Mouse (Mus musculus) stomach, postnatal 0 days (tissue): ENCODE measurements at regions not wholly inside any gene's neighbourhood (a gene's known extent, or its start where the extent isn't known, plus 50 kb on each side); places are given as distances from the start of the nearest gene placed in this dataset.

ENCODE experiments used
- ATAC-seq: fragments of 200-750 bp; cut with Nextera tagmentation; 2 replicates; pipeline ENCODE4 v1.8.0; 2017; ENCODE audit not compliant: low FRiP score, low TSS enrichment
- DNase-seq: peaks from one replicate; pipeline ENCODE4 v3.0.0-alpha.2; 2016; ENCODE audit warnings: low spot score
- H3K27ac ChIP-seq: fragments of 300-500 bp; sonication (generic); replicated peaks from 2 replicates; pipeline ENCODE4 v1.5.1; 2014; ENCODE audit warnings: mild to moderate bottlenecking, control low read depth
- H3K27me3 ChIP-seq: fragments of 300-500 bp; sonication (generic); 2 replicates; pipeline ENCODE4 v1.6.1; 2014; ENCODE audit warnings: low read length; ENCODE audit not compliant: control insufficient read depth, insufficient read depth
- H3K36me3 ChIP-seq: fragments of 300-500 bp; sonication (generic); 2 replicates; pipeline ENCODE4 v1.6.1; 2014; ENCODE audit warnings: low read length, mixed read lengths; ENCODE audit not compliant: control insufficient read depth, insufficient read depth
- H3K4me1 ChIP-seq: fragments of 300-500 bp; sonication (generic); replicated peaks from 2 replicates; pipeline ENCODE4 v1.6.1; 2014; ENCODE audit warnings: antibody characterized with exemption; ENCODE audit not compliant: control insufficient read depth, insufficient read depth
- H3K4me2 ChIP-seq: fragments of 300-500 bp; sonication (generic); replicated peaks from 2 replicates; pipeline ENCODE4 v1.6.1; 2014; ENCODE audit warnings: low read depth, mild to moderate bottlenecking, control low read depth, moderate library complexity
- H3K4me3 ChIP-seq: fragments of 300-500 bp; sonication (generic); 2 replicates; pipeline ENCODE4 v1.5.1; 2014; ENCODE audit warnings: low read depth, low read length, control low read depth
- H3K9ac ChIP-seq: fragments of 300-500 bp; sonication (generic); 2 replicates; pipeline ENCODE4 v1.6.1; 2014; ENCODE audit warnings: mild to moderate bottlenecking, low read length, control low read depth, mixed read lengths
- H3K9me3 ChIP-seq: fragments of 300-500 bp; sonication (generic); 2 replicates; pipeline ENCODE4 v1.6.1; 2016; ENCODE audit warnings: low read length; ENCODE audit not compliant: control insufficient read depth
- CTCF ChIP-seq: IDR thresholded peaks from 2 replicates; pipeline ENCODE4 v1.5.1; 2016; ENCODE audit warnings: antibody characterized with exemption, low read depth, mild to moderate bottlenecking, moderate library complexity
- EP300 ChIP-seq: optimal IDR thresholded peaks from 2 replicates; pipeline ENCODE3; 2016; ENCODE audit warnings: antibody characterized with exemption
- WGBS: fragments of 180-500 bp; shearing (Covaris S2); extraction: QIAGEN DNeasy Blood & Tissue Kit; methylation state at CpG from one replicate; pipeline ENCODE4 v1.1.7; 2014; 5-methylcytosine and 5-hydroxymethylcytosine counted together

DNA sequence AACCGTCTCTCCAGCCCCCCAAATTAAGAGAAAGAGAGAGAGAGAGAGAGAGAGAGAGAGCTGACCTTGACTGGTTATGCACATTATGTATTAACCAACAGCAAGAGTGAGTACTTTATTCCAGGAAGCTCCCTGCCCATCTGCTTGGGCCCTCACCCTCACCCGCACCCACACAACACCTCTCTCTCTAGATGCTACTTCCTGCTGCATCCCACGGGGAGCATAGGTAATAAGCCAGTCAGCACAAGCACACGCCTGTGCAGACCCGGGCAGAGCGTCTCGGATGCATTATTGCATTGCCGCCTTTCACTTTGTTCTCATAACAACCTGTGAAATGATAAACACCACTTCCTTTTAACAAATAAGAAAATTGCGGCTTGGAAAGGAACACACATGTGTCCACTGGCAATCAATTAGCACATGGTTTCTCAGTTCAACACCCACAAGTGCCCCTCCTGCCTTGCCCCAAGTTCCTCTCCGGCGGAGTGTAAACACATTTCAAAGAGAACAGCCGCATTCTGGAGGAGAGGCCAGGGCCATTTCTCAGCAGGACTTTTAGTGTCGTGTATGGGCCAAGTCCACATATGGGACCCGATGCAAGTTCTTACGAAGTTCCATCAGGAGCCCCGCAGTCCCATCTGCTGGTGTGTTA, 211.7 kb downstream of the Setd4 start:
- DNase-seq (no peak), ATAC-seq (no peak)
- no peaks in the 10 kb centered on the region for H3K4me1 ChIP-seq
- H3K9me3 ChIP-seq, result no peaks in the 10 kb centered on the region
- no peak for TF ChIP-seq CTCF
- no peak for TF ChIP-seq EP300
- H3K4me3 ChIP-seq, result no peak overlapping the region
- no peaks in the 10 kb centered on the region for H3K36me3 ChIP-seq
- no peak overlapping the region for H3K27ac ChIP-seq
- peak overlapping the region; percentile 20; the same call in 1 of the 2 replicates for H3K4me2 ChIP-seq
- WGBS, result 37% methylated on average over 16 of the region's 16 CpGs
- no peaks in the 10 kb centered on the region for H3K27me3 ChIP-seq
- no peak overlapping the region for H3K9ac ChIP-seq

DNA sequence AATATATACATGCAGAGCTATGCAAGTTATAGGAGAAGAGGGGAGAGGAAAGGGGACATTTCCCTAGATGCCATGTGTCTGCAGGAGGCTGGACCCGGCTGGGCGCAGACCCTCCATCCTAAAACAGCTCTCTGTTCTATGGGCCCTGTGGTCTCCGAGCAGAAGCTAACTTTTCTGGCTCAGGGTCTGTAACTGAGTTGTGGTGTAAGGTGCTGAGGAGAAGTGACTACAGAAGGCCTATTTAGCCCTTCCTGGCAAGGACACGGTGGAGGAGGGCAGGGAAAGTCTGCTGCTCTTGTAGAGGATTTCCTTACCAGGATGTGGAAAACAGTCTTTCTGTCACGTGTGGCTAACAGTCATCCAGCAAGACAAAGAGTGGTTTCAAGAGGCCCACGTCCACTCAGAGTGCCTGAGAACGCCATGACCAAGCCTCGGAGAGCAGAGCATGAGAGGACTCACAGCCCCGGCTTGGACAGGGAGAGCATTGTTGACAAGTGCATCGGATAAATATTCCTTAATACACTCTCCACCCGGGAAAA, 216.2 kb downstream of the Setd4 start:
- DNase-seq (no peak), ATAC-seq (no peak)
- Histone ChIP-seq H3K9ac (no peak overlapping the region), H3K27ac (no peak overlapping the region), H3K9me3 (no peaks in the 10 kb centered on the region), H3K36me3 (no peaks in the 10 kb centered on the region), H3K4me1 (no peaks in the 10 kb centered on the region), H3K4me3 (no peak overlapping the region), H3K4me2 (no peak overlapping the region), H3K27me3 (no peaks in the 10 kb centered on the region)
- WGBS, result 69% methylated on average over 11 of the region's 11 CpGs
- TF ChIP-seq EP300, result no peak
- TF ChIP-seq CTCF, result no peak

DNA sequence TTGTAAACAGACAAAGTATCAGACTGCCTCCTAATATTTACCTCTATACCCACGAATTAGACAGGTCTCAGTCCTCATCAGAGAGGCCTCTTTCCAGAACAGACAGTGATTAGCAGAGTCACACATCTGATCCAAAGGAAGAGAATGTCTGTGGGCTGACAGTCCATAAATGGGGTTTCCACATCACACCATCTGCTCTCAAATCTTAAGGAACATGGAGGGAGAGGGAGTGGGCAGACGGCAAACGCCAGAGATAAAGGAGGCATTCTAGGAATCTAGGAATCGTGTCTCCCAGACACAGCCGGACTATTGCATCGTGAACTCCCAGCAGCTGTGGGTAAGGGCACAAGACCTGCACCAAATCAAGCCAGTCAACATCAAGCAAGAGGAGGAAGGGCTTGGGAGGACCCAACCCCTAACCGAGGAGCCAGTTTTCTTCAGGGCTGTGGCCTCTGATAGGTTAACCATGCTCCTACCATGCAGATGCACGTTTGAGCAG, 219.8 kb downstream of the Setd4 start:
- H3K36me3 ChIP-seq, result no peaks in the 10 kb centered on the region
- no peaks in the 10 kb centered on the region for H3K4me1 ChIP-seq
- no peaks in the 10 kb centered on the region for H3K27me3 ChIP-seq
- WGBS, result 51% methylated on average over 8 of the region's 8 CpGs
- ATAC-seq (no peak), DNase-seq (no peak)
- no peak for TF ChIP-seq CTCF
- TF ChIP-seq EP300, result no peak
- H3K9ac ChIP-seq, result no peak overlapping the region
- H3K4me3 ChIP-seq, result no peak overlapping the region
- H3K4me2 ChIP-seq, result no peak overlapping the region
- no peaks in the 10 kb centered on the region for H3K9me3 ChIP-seq
- no peak overlapping the region for H3K27ac ChIP-seq

DNA sequence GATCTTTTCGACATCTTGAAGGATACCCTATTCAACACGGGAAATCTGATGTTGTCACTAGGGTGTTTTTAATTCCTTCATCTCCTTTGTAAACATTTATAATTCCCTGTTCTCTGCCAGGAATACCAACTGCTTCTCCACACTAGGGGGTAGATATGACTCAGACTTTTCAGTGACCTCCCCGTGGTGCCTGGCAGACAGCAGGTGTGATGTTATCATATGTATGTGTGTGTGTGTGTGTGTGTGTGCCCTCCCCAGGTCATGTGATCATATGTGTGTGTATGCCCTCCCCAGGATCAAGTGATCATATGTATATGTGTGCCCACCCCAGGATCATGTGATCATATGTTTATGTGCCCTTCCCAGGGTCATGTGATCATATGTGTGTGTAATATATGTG, 220.9 kb downstream of the Setd4 start:
- no peak overlapping the region for H3K4me3 ChIP-seq
- H3K27ac ChIP-seq, result no peak overlapping the region
- H3K4me1 ChIP-seq, result no peaks in the 10 kb centered on the region
- DNase-seq (no peak), ATAC-seq (no peak)
- WGBS, result 40% methylated on average over 3 of the region's 3 CpGs
- no peak overlapping the region for H3K4me2 ChIP-seq
- H3K9me3 ChIP-seq, result no peaks in the 10 kb centered on the region
- no peak overlapping the region for H3K9ac ChIP-seq
- no peaks in the 10 kb centered on the region for H3K36me3 ChIP-seq
- H3K27me3 ChIP-seq, result no peaks in the 10 kb centered on the region
- TF ChIP-seq EP300, result no peak
- no peak for TF ChIP-seq CTCF

- no peak overlapping the region for H3K27ac ChIP-seq
Observed at GRCm38 (mm10) chr16:93380717-93381671, 222.9 kb downstream of the Setd4 start.

More at GRCm38 (mm10) chr16:93380717-93381671, 222.9 kb downstream of the Setd4 start:
- TF ChIP-seq EP300, result no peak
- no peak overlapping the region for H3K4me2 ChIP-seq
- H3K4me3 ChIP-seq, result no peak overlapping the region
- no peaks in the 10 kb centered on the region for H3K36me3 ChIP-seq
- no peaks in the 10 kb centered on the region for H3K27me3 ChIP-seq
- H3K9me3 ChIP-seq, result no peaks in the 10 kb centered on the region
- no peak for DNase-seq
- 0 out of 2 replicates have a peak, but pooled peaks have one; percentile 24 for ATAC-seq
- 45% methylated on average over 13 of the region's 13 CpGs for WGBS
- H3K4me1 ChIP-seq, result no peaks in the 10 kb centered on the region
- no peak overlapping the region for H3K9ac ChIP-seq
